Mouse (Mus musculus): ENCODE measurements around the gene Pcna.

GRCm38 (mm10) chr2:132270331-132270951 lies 17.3 kb upstream of the Pcna start:
- TF ChIP-seq CTCF (IDR thresholded peaks at IDR 0.05; ENCODE audit: low read depth, low read length) = no peak
- TF ChIP-seq GATA1 (IDR thresholded peaks at IDR 0.05; ENCODE audit: borderline replicate concordance, low read length) = no peak
- no peak for TF ChIP-seq TAL1 (conservative IDR thresholded peaks at IDR 0.05; ENCODE audit: low read depth, low read length)
- TF ChIP-seq POLR2AphosphoS5 (IDR thresholded peaks at IDR 0.05; ENCODE audit: insufficient replicate concordance, low read depth, low read length) = no peak
- TF ChIP-seq GATA2 (IDR thresholded peaks at IDR 0.05; ENCODE audit: borderline replicate concordance, low read depth, low read length) = no peak

Measured in G1E (cell line).